9 mouse cellular contexts compared by ENCODE assay signal in the genomic region with DNA sequence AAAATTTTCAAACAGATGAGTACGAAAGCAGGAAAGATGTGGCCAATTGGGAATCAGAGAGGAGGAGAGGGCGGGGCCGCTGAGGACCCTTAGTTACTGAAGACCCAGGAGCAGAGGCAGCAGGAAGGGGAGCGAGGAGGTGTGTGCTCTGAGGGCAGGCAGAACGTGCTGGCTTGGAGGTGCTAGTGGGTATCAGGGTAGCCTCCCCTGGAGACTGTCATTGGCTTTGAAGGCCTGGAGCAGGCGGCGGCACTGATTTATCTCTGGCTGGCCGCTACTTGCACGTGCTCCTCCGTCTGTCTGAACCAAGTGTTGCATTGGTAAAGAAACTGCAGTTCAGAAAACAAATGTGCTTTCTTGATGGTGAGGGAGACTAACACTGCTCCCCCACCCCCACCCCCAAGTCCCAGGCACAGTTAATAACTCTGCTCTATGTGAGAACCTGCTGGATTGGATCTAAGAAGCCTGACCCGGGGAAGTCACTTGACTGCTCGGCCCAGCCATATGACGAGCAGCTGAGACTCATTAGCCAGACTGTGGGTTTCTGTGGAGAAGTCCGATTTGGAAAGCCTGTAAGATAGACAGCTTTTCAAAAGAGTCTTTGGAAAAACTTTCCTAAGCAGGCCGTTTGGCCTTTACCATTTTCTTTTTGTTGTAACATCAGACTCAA. TPM values are rescaled to one million over a fixed set of nuclear protein-coding genes. Genes with fewer than 3 reads are reported as not detected.
DNase-seq lines count a peak whose midpoint lies in the region; ATAC-seq lines count a peak whose summit lies in the region.
"Had no signal": no experiment of that assay in that cellular context is flagged by ENCODE, and none has a peak within 500 bp of the region (broad histone marks: within the 10 kb centered on the region; RNA-seq: fewer than 3 reads in every experiment).

No protein-coding gene starts in this region.

- H3K9ac ChIP-seq in heart, embryonic 14.5 days (ENCODE audit: low read length), result peak overlapping the region; percentile 13; the same call in 1 of the 2 replicates
- no peak overlapping the region for H3K9ac ChIP-seq in neural tube, embryonic 11.5 days (ENCODE audit: low read length)

- H3K27ac ChIP-seq in heart, embryonic 14.5 days (replicated peaks in 1 of 2; ENCODE audit: control insufficient read depth in 1 of 2, insufficient read depth in 1 of 2, low read depth in 2 of 2, low read length in 2 of 2), result no peak overlapping the region
- H3K27ac ChIP-seq in embryonic facial prominence, embryonic 10.5 days (replicated peaks), result peak overlapping the region; percentile 72
- H3K27ac ChIP-seq in neural tube, embryonic 11.5 days (ENCODE audit: low read depth, low read length), result no peak overlapping the region

- H3K9me3 ChIP-seq in heart, embryonic 14.5 days (ENCODE audit: control insufficient read depth, low read length), result no peaks in the 10 kb centered on the region
- H3K9me3 ChIP-seq in embryonic facial prominence, embryonic 10.5 days, result no peaks in the 10 kb centered on the region
- H3K9me3 ChIP-seq in neural tube, embryonic 11.5 days (ENCODE audit: control insufficient read depth, low read length), result no peaks in the 10 kb centered on the region

- H3K4me2 ChIP-seq in heart, embryonic 14.5 days (ENCODE audit: low read length), result peak overlapping the region; percentile 59
- peak overlapping the region; percentile 26 for H3K4me2 ChIP-seq in neural tube, embryonic 11.5 days (ENCODE audit: low read depth)

- H3K36me3 ChIP-seq in heart, embryonic 14.5 days (ENCODE audit: control insufficient read depth, insufficient read depth, low read length), result no peaks in the 10 kb centered on the region
- H3K36me3 ChIP-seq in embryonic facial prominence, embryonic 10.5 days (replicated peaks), result no peaks in the 10 kb centered on the region
- no peaks in the 10 kb centered on the region for H3K36me3 ChIP-seq in neural tube, embryonic 11.5 days (ENCODE audit: control insufficient read depth, insufficient read depth, low read length)

- no peak for ATAC-seq in heart, embryonic 14.5 days (ENCODE audit: insufficient number of reproducible peaks, insufficient read depth, low FRiP score, low read depth)
- no peak; the same call in 1 of the 2 replicates for ATAC-seq in neural tube, embryonic 11.5 days (ENCODE audit: insufficient read depth, low FRiP score, low TSS enrichment)

- DNase-seq in heart, adult 18-20 months, result no peak
- peak; percentile 70 for DNase-seq in embryonic facial prominence, embryonic 10.5 days (ENCODE audit: low spot score)
- DNase-seq in kidney, adult 9 months, result peak; percentile 36
- peak; percentile 29 for DNase-seq in neural tube, embryonic 11.5 days (ENCODE audit: low spot score)
- DNase-seq in urinary bladder, postnatal 36 days (ENCODE audit: low spot score in 2 of 2), result no peak
- DNase-seq in B cell, adult 2 months, result no peak
- no peak for DNase-seq in ovary, postnatal 10 days (ENCODE audit: low spot score)
- DNase-seq: thymus, postnatal 25 days had no signal

- no peaks in the 10 kb centered on the region for H3K27me3 ChIP-seq in heart, embryonic 14.5 days (ENCODE audit: control insufficient read depth, insufficient read depth, low read length)
- no peaks in the 10 kb centered on the region for H3K27me3 ChIP-seq in embryonic facial prominence, embryonic 10.5 days (replicated peaks; ENCODE audit: low read depth, poor library complexity, severe bottlenecking)
- H3K27me3 ChIP-seq in neural tube, embryonic 11.5 days (ENCODE audit: control insufficient read depth, insufficient read depth, low read length), result no peaks in the 10 kb centered on the region

- 20% methylated on average over 15 of the region's 15 CpGs for WGBS in heart, embryonic 14.5 days
- WGBS in embryonic facial prominence, embryonic 10.5 days, result 15% methylated on average over 15 of the region's 15 CpGs
- 23% methylated on average over 15 of the region's 15 CpGs for WGBS in neural tube, embryonic 11.5 days

- no peak overlapping the region for H3K4me3 ChIP-seq in heart, embryonic 14.5 days (ENCODE audit: control insufficient read depth in 1 of 2, insufficient read depth in 1 of 2, low read depth in 1 of 2, low read length in 2 of 2)
- H3K4me3 ChIP-seq in embryonic facial prominence, embryonic 10.5 days, result peak overlapping the region; percentile 43
- H3K4me3 ChIP-seq in neural tube, embryonic 11.5 days (ENCODE audit: low read depth, low read length), result no peak overlapping the region

- peaks cover 13 to 19% of the 10 kb centered on the region in 2 experiments for H3K4me1 ChIP-seq in heart, embryonic 14.5 days (ENCODE audit: control insufficient read depth in 2 of 2, insufficient read depth in 2 of 2, low read length in 2 of 2)
- H3K4me1 ChIP-seq in embryonic facial prominence, embryonic 10.5 days, result peaks cover 36% of the 10 kb centered on the region
- peaks cover 4% of the 10 kb centered on the region for H3K4me1 ChIP-seq in neural tube, embryonic 11.5 days (ENCODE audit: control insufficient read depth, insufficient read depth, low read length)

RNA-seq across cellular contexts. Expression of gene Rab27a, which starts 19.1 kb away (rescaled TPM):
- polyA plus RNA-seq in heart, embryonic 14.5 days (2014; fragmentation: Nextera tagmentation; extraction: Ambion mirVana), result 1.4 and 1.6 TPM in 2 replicates
- 1 to 10 TPM; 5.1 to 6.9 TPM for total RNA-seq in heart, adult 18-20 months (2021)
- polyA plus RNA-seq in embryonic facial prominence, embryonic 10.5 days (2016; fragmentation: Nextera tagmentation; extraction: Ambion mirVana), result 3.0 and 5.3 TPM in 2 replicates
- polyA plus RNA-seq in neural tube, embryonic 11.5 days (2014; fragmentation: Nextera tagmentation; extraction: Ambion mirVana), result 0.66 and 0.92 TPM in 2 replicates

RNA-seq across cellular contexts. Expression of gene Pigb, which starts 23.6 kb away (rescaled TPM):
- 7.2 and 9.4 TPM in 2 replicates for polyA plus RNA-seq in heart, embryonic 14.5 days (2014; fragmentation: Nextera tagmentation; extraction: Ambion mirVana)
- 1 to 10 TPM; 1.8 to 2.5 TPM for total RNA-seq in heart, adult 18-20 months (2021)
- polyA plus RNA-seq in embryonic facial prominence, embryonic 10.5 days (2016; fragmentation: Nextera tagmentation; extraction: Ambion mirVana), result 15.0 and 17.4 TPM in 2 replicates
- 16.1 and 17.7 TPM in 2 replicates for polyA plus RNA-seq in neural tube, embryonic 11.5 days (2014; fragmentation: Nextera tagmentation; extraction: Ambion mirVana)

RNA-seq across cellular contexts. Expression of gene Khdc3, which starts 37.9 kb away (rescaled TPM):
- polyA plus RNA-seq in heart, embryonic 14.5 days (2014; fragmentation: Nextera tagmentation; extraction: Ambion mirVana), result not detected in 2 replicates
- total RNA-seq in heart, adult 18-20 months (2021), result under 1 TPM; 0.40 to 0.46 TPM
- 0.26 TPM in 1 of 2 replicates, not detected in the other for polyA plus RNA-seq in embryonic facial prominence, embryonic 10.5 days (2016; fragmentation: Nextera tagmentation; extraction: Ambion mirVana)
- not detected in 2 replicates for polyA plus RNA-seq in neural tube, embryonic 11.5 days (2014; fragmentation: Nextera tagmentation; extraction: Ambion mirVana)

RNA-seq across cellular contexts. Expression of gene Gm20509, which starts 38.5 kb away (rescaled TPM):
- not detected in 2 replicates for polyA plus RNA-seq in heart, embryonic 14.5 days (2014; fragmentation: Nextera tagmentation; extraction: Ambion mirVana)
- not detected for total RNA-seq in heart, adult 18-20 months (2021)
- polyA plus RNA-seq in embryonic facial prominence, embryonic 10.5 days (2016; fragmentation: Nextera tagmentation; extraction: Ambion mirVana), result not detected in 2 replicates
- polyA plus RNA-seq in neural tube, embryonic 11.5 days (2014; fragmentation: Nextera tagmentation; extraction: Ambion mirVana), result not detected in 2 replicates

RNA-seq across cellular contexts. Expression of gene Rsl24d1, which starts 49.5 kb away (rescaled TPM):
- 87.7 and 92.9 TPM in 2 replicates for polyA plus RNA-seq in heart, embryonic 14.5 days (2014; fragmentation: Nextera tagmentation; extraction: Ambion mirVana)
- total RNA-seq in heart, adult 18-20 months (2021), result 10 to 100 TPM; 46.0 to 53.9 TPM
- 162 and 164 TPM in 2 replicates for polyA plus RNA-seq in embryonic facial prominence, embryonic 10.5 days (2016; fragmentation: Nextera tagmentation; extraction: Ambion mirVana)
- 145 and 156 TPM in 2 replicates for polyA plus RNA-seq in neural tube, embryonic 11.5 days (2014; fragmentation: Nextera tagmentation; extraction: Ambion mirVana)

Comparison
In these comparisons a context has a peak if more than half of its experiments do, and no peak if none do; other contexts are left out.
1. DNase-seq: peak in embryonic facial prominence, embryonic 10.5 days (single experiment), kidney, adult 9 months (single experiment) and neural tube, embryonic 11.5 days (single experiment); none in heart, adult 18-20 months (0 of 2), urinary bladder, postnatal 36 days (0 of 2), B cell, adult 2 months (0 of 2) and ovary, postnatal 10 days (single experiment).